Mouse (Mus musculus) liver, embryonic 11.5 days (tissue): ENCODE data around the gene Junb. TPM values are rescaled to one million over a fixed set of nuclear protein-coding genes. Genes with fewer than 3 reads are reported as not detected.

ENCODE experiments used
- ATAC-seq: fragments of 200-750 bp; cut with Nextera tagmentation; replicated peaks from 2 replicates; pipeline ENCODE4 v1.8.0; 2017; ENCODE audit warnings: moderate number of reproducible peaks, mild to moderate bottlenecking, moderate TSS enrichment, moderate library complexity; ENCODE audit not compliant: low FRiP score
- DNase-seq: peaks from one replicate; pipeline ENCODE4 v3.0.0-alpha.2; 2017; ENCODE audit warnings: low spot score
- H3K27ac ChIP-seq: fragments of 300-500 bp; sonication (generic); 2 replicates; pipeline ENCODE4 v1.5.1; 2014; ENCODE audit warnings: mild to moderate bottlenecking, low read depth, low read length, control low read depth
- H3K27me3 ChIP-seq: fragments of 300-500 bp; sonication (generic); replicated peaks from 2 replicates; pipeline ENCODE4 v1.6.1; 2014; ENCODE audit warnings: low read length, mixed read lengths; ENCODE audit not compliant: control insufficient read depth, insufficient read depth
- H3K36me3 ChIP-seq: fragments of 300-500 bp; sonication (generic); 2 replicates; pipeline ENCODE4 v1.6.1; 2014; ENCODE audit warnings: mild to moderate bottlenecking, low read length, moderate library complexity, mixed read lengths; ENCODE audit not compliant: control insufficient read depth, insufficient read depth
- H3K4me1 ChIP-seq: fragments of 300-500 bp; sonication (generic); replicated peaks from 2 replicates; pipeline ENCODE4 v1.6.1; 2014; ENCODE audit warnings: low read length, mixed read lengths; ENCODE audit not compliant: control insufficient read depth, insufficient read depth
- H3K4me2 ChIP-seq: fragments of 300-500 bp; sonication (generic); 2 replicates; pipeline ENCODE4 v1.6.1; 2014; ENCODE audit warnings: mild to moderate bottlenecking, control low read depth, moderate library complexity
- H3K4me3 ChIP-seq: fragments of 300-500 bp; sonication (generic); 2 replicates; pipeline ENCODE4 v1.5.1; 2014; ENCODE audit warnings: low read depth, low read length, control low read depth
- H3K9ac ChIP-seq: fragments of 300-500 bp; sonication (generic); 2 replicates; pipeline ENCODE4 v1.6.1; 2014; ENCODE audit warnings: low read depth, low read length, control low read depth
- H3K9me3 ChIP-seq: fragments of 300-500 bp; sonication (generic); 2 replicates; pipeline ENCODE4 v1.6.1; 2016; ENCODE audit warnings: low read length, inconsistent platforms, mixed read lengths; ENCODE audit not compliant: control insufficient read depth
- WGBS: fragments of 180-500 bp; shearing (Covaris S2); extraction: QIAGEN DNeasy Blood & Tissue Kit; methylation state at CpG from one replicate; pipeline ENCODE4 v1.1.7; 2014; 5-methylcytosine and 5-hydroxymethylcytosine counted together
- polyA plus RNA-seq: library from polyadenylated mRNA; unstranded; fragments of >200 nt; fragmentation: Nextera tagmentation; extraction: Ambion mirVana; gene quantifications from 2 replicates; pipeline ENCODE4 v1.2.1, GENCODE M21; 2014

Gene Junb
- polyA plus RNA-seq, 1 experiment from 2014 or later, result 21.1 TPM

GRCm38 (mm10) chr8:84994375-84994774 is 15.9 kb upstream of the Junb start:
- H3K27me3 ChIP-seq, result 0 out of 2 replicates have a peak, but pooled peaks cover 3% of the 10 kb centered on the region
- H3K27ac ChIP-seq, result no peak overlapping the region
- no peak overlapping the region for H3K4me2 ChIP-seq
- H3K9ac ChIP-seq, result no peak overlapping the region
- H3K4me3 ChIP-seq, result no peak overlapping the region
- no peaks in the 10 kb centered on the region for H3K9me3 ChIP-seq
- ATAC-seq, result no peak
- no peaks in the 10 kb centered on the region for H3K36me3 ChIP-seq
- peaks cover 9% of the 10 kb centered on the region for H3K4me1 ChIP-seq
- 87% methylated on average over 9 of the region's 9 CpGs for WGBS
- no peak for DNase-seq

DNA sequence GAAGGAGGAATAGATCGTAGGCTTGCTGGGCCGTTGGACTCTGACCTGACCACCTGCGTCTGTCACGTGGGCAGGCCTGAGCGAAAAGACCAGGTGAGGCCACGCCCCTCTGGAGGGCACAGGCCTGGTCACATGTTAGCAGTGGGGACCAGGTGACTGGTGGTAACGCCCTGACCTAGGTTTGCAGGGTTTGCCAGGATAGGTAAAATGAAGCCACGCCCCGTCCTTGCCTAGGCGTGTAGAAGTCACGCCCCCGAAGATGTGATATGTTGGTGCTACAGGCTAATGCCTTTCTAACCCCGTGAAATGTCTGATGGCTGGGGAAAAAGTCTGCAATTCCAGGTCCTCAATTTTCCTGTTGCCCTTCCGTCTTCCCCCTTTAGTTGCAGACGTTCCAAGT is 12.3 kb upstream of the Junb start:
- peak; percentile 57 for ATAC-seq
- H3K4me1 ChIP-seq, result peaks cover 23% of the 10 kb centered on the region

GRCm38 (mm10) chr8:84990349-84990748 is 11.8 kb upstream of the Junb start, which contains the start of gene Hook2:
Gene Hook2, plus strand, starts transcription at chr8:84990603.
- under 1% methylated on average over 28 of the region's 28 CpGs for WGBS
- peaks cover 26% of the 10 kb centered on the region for H3K4me1 ChIP-seq
- no peaks in the 10 kb centered on the region for H3K9me3 ChIP-seq
- H3K9ac ChIP-seq, result peak within 1 kb of the TSS; percentile 68
- H3K27me3 ChIP-seq, result 0 out of 2 replicates have a peak, but pooled peaks cover 3% of the 10 kb centered on the region
- H3K4me3 ChIP-seq, result peak within 1 kb of the TSS; percentile 67
- no peaks in the 10 kb centered on the region for H3K36me3 ChIP-seq
- DNase-seq (peak; percentile 96), ATAC-seq (peak; percentile 86)
- peak within 1 kb of the TSS; percentile 71 for H3K27ac ChIP-seq
- H3K4me2 ChIP-seq, result peak within 1 kb of the TSS; percentile 93

More for the DNA sequence above, 12.3 kb upstream of the Junb start:
- Histone ChIP-seq H3K36me3 (no peaks in the 10 kb centered on the region), H3K9me3 (no peaks in the 10 kb centered on the region), H3K27ac (peak overlapping the region; percentile 71), H3K27me3 (0 out of 2 replicates have a peak, but pooled peaks cover 3% of the 10 kb centered on the region), H3K4me3 (peak overlapping the region; percentile 67), H3K9ac (peak overlapping the region; percentile 68), H3K4me2 (peak overlapping the region; percentile 93)
- WGBS, result 2% methylated on average over 15 of the region's 15 CpGs
- no peak for DNase-seq

DNA sequence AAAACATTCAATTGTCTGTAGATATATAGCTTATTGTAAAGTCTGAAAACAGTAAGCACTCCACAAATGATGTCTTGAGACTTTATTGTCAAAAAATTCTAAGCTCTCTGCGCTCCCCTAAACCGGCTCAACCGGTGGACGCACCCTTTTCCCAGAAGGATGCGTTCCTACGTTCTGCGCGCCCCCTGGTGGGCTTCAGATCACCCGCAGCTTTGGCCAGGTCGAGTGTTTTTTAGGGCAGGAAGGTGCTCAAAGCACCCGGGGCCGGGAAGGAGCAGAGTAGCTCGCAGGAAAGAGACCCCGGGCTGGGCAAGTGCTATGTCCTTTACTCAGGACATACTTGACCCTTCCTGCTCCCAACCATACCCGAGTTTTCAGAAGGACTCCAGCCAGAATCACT is 11.3 kb upstream of the Junb start:
- DNase-seq (peak; percentile 90), ATAC-seq (peak; percentile 68)
- 0 out of 2 replicates have a peak, but pooled peaks cover 3% of the 10 kb centered on the region for H3K27me3 ChIP-seq
- no peaks in the 10 kb centered on the region for H3K36me3 ChIP-seq
- peak overlapping the region; percentile 68 for H3K9ac ChIP-seq
- WGBS, result under 1% methylated on average over 15 of the region's 15 CpGs
- peaks cover 31% of the 10 kb centered on the region for H3K4me1 ChIP-seq
- peak overlapping the region; percentile 67 for H3K4me3 ChIP-seq
- peak overlapping the region; percentile 71; the same call in 1 of the 2 replicates for H3K27ac ChIP-seq
- peak overlapping the region; percentile 93 for H3K4me2 ChIP-seq
- no peaks in the 10 kb centered on the region for H3K9me3 ChIP-seq

GRCm38 (mm10) chr8:84989311-84989731 is 10.8 kb upstream of the Junb start:
- Histone ChIP-seq H3K4me3 (peak overlapping the region; percentile 67), H3K27me3 (no peaks in the 10 kb centered on the region), H3K27ac (no peak overlapping the region), H3K4me2 (peak overlapping the region; percentile 93), H3K4me1 (peaks cover 36% of the 10 kb centered on the region), H3K36me3 (no peaks in the 10 kb centered on the region), H3K9me3 (no peaks in the 10 kb centered on the region), H3K9ac (peak overlapping the region; percentile 50; the same call in 1 of the 2 replicates)
- WGBS, result 11% methylated on average over 15 of the region's 15 CpGs
- no peak for ATAC-seq
- no peak for DNase-seq

DNA sequence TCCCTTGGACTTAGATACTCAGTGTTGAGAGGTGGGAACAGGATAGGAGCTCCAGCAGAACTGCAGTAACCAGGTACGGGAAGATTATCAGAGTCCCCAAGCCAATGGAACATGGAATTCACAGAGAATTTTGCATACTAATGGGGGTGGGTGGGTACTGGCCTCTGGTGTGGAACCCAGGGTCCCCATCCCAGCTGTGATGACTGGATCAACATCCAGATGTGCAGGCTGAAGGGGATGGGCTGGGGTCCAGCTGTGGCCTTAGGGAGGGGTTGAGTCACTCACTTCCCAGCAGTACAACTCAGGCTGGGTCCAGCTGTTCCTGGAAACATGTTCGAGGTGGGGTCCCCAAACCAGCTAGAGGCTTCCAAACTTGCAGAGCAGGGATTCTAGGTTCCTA is 9.4 kb upstream of the Junb start:
- Histone ChIP-seq H3K9me3 (no peaks in the 10 kb centered on the region), H3K4me1 (peaks cover 43% of the 10 kb centered on the region), H3K9ac (no peak overlapping the region), H3K4me2 (no peak overlapping the region), H3K27me3 (no peaks in the 10 kb centered on the region), H3K27ac (no peak overlapping the region), H3K36me3 (no peaks in the 10 kb centered on the region), H3K4me3 (no peak overlapping the region)
- ATAC-seq (no peak), DNase-seq (no peak)
- WGBS, result 65% methylated on average over 2 of the region's 2 CpGs

DNA sequence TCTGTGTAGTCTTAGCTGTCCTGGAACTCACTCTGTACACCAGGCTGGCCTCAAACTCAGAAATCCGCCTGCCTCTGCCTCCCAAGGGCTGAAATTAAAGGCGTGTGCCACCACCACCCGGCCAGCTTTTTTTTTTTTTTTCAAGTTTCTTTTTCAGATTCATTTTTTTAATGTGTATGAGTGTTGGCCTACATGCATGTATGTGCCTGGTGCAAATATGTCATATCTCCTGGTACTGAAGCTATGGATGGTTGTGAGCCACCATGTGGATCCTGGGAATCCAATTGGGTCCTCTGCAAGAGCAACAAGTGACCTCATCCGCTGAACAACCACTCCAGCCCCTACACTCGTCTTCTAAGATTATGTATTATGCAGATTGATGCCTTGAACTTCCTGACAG is 8.9 kb upstream of the Junb start:
- ATAC-seq (no peak), DNase-seq (no peak)
- no peak overlapping the region for H3K4me2 ChIP-seq
- no peak overlapping the region for H3K27ac ChIP-seq
- H3K27me3 ChIP-seq, result no peaks in the 10 kb centered on the region
- no peak overlapping the region for H3K9ac ChIP-seq
- WGBS, result 79% methylated on average over 5 of the region's 5 CpGs
- H3K9me3 ChIP-seq, result no peaks in the 10 kb centered on the region
- H3K36me3 ChIP-seq, result no peaks in the 10 kb centered on the region
- H3K4me3 ChIP-seq, result no peak overlapping the region
- H3K4me1 ChIP-seq, result peaks cover 48% of the 10 kb centered on the region

DNA sequence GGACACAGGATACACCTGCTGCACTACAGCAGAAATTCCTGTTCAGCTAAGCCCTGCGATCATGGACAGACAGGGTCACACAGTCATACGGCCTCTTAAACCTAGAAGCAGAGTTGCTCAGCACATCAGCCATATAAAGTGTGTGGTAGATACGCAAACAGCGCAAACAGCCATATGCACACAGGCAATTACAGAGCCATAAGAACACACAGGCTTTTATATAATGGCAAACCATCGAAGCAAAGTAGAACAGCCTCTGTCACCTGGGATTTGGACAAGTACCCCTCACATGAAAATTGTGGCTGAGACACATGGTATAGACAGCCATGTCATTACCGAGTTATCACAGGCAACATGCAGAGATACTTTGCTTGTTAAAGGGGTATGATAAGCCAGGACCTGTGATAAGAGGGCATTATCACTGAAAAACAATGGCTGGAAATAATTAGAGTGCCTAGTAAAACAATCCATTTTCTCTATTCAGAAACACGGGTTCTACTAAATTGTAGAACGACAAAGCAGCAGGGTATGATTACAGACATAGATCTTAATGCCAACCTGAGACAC is 7.9 kb upstream of the Junb start:
- Histone ChIP-seq H3K4me2 (peak overlapping the region; percentile 92), H3K9ac (peak overlapping the region; percentile 77), H3K9me3 (no peaks in the 10 kb centered on the region), H3K4me1 (peaks cover 54% of the 10 kb centered on the region), H3K27ac (peak overlapping the region; percentile 85), H3K36me3 (no peaks in the 10 kb centered on the region), H3K27me3 (no peaks in the 10 kb centered on the region), H3K4me3 (peak overlapping the region; percentile 54)
- ATAC-seq (no peak), DNase-seq (no peak)
- 33% methylated on average over 8 of the region's 8 CpGs for WGBS
